Mouse (Mus musculus): ENCODE results near the gene Dock4.

GRCm38 (mm10) chr12:40781554-40781953, 335.8 kb downstream of the Dock4 start:
- TF ChIP-seq CTCF (IDR thresholded peaks at IDR 0.05; ENCODE audit: control insufficient read depth, insufficient read depth, low read length) (no peak), POLR2A (IDR thresholded peaks at IDR 0.05; ENCODE audit: borderline replicate concordance, control insufficient read depth, low read depth, low read length) (no peak)

Data from bone marrow, adult 2 months (tissue).